Mouse (Mus musculus): ENCODE data around the gene Rab3b.

DNA sequence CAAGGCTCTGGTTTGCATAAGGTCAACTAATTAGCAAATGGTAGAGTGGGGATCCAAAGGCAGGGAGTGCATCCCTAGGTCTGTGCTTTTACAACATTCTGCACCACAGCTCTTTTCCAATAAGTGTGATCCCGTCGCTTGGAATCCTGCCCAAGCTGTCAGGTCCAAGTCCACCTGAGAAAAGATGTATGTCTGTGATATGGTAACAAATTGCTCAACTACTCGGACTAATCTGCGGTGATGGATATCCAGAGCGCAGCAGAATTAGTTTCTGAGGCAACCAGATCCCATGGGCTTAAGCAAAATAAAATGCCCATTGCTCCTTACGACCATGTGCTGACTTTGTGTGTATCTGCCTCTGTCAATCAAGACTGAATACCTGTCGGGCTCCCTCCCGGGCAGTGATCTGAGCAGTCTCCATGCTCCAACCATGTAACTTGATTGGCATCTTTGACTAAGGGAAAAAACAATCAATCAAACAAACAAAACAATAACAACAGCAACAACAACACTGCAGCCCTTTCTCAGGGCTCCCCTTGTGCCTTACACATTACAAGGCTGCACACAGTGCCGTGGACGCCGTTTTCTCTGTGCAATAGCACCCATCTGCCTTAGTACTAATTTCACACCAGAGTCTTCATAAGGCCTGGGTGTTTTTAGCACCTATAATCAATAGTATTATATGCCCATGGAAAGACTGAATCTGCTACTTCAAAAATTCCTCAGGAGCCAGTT lies 64.3 kb downstream of the Rab3b start:
- TF ChIP-seq CTCF (IDR thresholded peaks at IDR 0.05; ENCODE audit: insufficient read depth, low read depth, low read length) (no peak), POLR2A (IDR thresholded peaks at IDR 0.05; ENCODE audit: insufficient read depth, low read depth, low read length) (no peak)

All from olfactory bulb, adult 2 months (tissue).